Mouse (Mus musculus) left cerebral cortex, postnatal 4 days (tissue): Measurements from ENCODE around the gene Ruvbl2. TPM values are rescaled to one million over a fixed set of nuclear protein-coding genes. Genes with fewer than 3 reads are reported as not detected.
"Not testable (repeated sequence)": the region's sequence is repeated elsewhere in the genome, so short reads cannot be mapped to it uniquely, and the experiment has no call there.

Experiments used
- DNase-seq: peaks from one replicate; pipeline ENCODE4 v3.0.0-alpha.2; 2022
- intact Hi-C: fragments of 180-260 bp; cut with DNase I; formaldehyde crosslinking; loops from one replicate; pipeline ENCODE4 v1.15.1; 2025
- total RNA-seq, 2 experiments: library from RNA; stranded (reverse); gene quantifications; 2 replicates each; pipeline ENCODE4 v1.2.3; 2021

The Ruvbl2 gene
- total RNA-seq, 2 experiments from 2014 or later: 54.2 to 60.3 TPM

DNA sequence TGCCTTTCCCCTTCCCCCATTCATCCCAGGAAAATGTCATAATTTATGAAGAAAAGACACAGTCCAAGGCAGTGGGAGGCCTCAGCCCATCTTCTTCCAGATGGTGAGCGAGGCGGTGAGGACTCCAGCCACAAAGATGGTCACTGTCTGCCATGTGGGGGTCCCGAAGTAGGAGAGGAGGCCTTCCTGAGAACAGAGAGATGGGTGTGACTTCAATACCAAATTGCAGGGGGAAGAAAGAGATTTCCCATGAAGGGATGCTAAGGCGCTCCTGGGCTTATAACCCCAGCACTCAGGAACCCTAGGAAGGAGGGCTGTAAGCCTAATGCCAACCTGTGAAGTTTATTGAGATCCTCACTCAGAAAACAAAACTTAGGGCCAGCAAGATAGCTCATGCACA, 23.9 kb upstream of the Ruvbl2 start:
- intact Hi-C loops: no loop called here
- DNase-seq: no peak

DNA sequence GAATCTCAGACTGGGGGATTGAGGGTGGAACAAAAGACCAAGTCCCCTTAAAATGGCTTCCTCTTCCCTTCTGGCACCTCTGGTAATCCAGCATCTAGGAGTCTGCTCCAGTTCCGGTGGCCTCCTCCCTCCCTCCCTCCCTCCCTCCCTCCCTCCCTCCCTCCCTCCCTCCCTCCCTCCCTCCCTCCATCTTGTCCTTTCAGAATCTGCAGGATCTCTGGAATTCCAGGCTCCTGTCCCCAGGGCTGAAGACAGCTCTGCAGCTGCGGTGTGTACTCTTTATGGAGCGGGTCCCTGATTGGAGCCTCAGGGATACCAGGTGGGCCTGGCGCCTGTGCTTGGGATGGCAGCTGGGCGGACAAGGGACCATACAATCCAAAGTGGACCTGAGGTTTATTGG, 23.4 kb upstream of the Ruvbl2 start:
- DNase-seq: no peak
- intact Hi-C loops: no loop called here

DNA sequence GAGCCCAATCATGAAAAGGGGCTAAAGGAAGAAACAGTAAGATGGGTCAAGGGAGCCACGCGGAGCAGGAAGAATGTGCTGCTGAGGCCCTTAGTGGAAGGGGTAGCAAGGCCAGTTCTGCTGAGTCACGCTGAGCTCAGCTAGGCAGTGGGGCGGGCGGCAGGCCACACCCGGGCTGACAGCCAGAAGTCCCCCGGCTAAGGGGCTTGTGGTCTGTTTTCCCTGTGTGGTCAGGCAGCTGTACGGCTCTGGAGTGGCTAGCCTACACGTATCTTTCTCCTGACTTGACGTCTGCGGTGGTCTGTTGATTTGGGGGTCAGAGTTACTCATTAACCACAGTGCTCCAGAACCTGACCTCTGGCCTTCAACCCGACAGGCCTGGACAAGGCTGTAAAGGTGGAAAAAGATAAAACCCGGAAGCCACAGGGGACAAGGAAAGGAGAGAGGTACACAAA, 23.0 kb upstream of the Ruvbl2 start:
- intact Hi-C loops: no loop called here
- DNase-seq: peak; percentile 73

DNA sequence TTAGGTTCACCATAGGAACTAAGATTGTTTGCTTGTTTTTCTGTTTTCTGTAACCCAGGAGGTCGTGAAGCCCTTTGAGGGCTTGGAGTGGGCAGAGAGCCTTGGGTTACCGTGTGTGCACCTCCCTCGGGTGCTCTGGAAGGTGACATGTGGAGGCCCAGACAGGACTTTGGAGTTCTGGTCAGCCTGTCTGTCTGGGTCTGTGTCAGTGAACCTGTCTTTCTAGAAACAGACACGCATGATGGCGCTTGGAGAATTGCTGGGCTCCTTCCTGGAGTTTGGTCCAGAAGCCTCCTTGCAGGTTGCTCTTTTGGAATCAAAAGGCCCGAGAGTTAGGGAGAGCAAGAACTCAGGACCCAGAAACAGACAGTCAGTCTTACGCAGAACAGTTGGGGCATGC, 22.5 kb upstream of the Ruvbl2 start:
- intact Hi-C loops: no loop called here
- no peak for DNase-seq

DNA sequence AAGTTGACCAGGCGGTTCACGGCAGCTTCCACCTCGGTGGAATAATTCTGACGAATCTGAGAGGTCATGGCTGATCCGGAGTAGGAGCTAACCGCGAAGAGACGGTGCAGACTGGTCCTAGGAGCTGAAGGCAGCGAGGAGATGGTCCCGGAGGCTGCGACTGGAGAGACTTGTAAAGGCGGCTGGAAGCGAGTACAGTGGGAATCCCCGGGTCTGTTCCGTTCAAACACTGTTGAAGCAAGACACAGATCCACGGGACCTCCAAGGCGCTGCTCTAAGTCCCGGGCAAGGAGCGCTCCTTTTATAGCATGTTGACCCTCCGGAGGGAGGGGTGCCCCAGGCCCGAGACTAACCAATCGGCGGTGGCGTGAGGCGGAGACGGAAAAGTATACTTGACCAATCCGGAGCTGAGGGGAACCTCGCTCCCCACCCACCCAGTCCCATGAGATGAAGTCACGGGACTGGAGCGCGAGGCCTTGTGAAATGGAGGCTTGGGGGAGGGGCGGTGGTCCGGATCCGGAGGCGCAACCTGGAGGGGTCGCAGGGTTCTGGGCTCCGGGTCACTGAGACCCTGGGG, 21.8 kb upstream of the Ruvbl2 start, which contains the start of gene Ftl1:
TSS of gene Ftl1 (minus strand) at position 321 of the 577 bp plus-strand sequence.
- intact Hi-C loops: not testable (repeated sequence)
- DNase-seq: peak; percentile 99

DNA sequence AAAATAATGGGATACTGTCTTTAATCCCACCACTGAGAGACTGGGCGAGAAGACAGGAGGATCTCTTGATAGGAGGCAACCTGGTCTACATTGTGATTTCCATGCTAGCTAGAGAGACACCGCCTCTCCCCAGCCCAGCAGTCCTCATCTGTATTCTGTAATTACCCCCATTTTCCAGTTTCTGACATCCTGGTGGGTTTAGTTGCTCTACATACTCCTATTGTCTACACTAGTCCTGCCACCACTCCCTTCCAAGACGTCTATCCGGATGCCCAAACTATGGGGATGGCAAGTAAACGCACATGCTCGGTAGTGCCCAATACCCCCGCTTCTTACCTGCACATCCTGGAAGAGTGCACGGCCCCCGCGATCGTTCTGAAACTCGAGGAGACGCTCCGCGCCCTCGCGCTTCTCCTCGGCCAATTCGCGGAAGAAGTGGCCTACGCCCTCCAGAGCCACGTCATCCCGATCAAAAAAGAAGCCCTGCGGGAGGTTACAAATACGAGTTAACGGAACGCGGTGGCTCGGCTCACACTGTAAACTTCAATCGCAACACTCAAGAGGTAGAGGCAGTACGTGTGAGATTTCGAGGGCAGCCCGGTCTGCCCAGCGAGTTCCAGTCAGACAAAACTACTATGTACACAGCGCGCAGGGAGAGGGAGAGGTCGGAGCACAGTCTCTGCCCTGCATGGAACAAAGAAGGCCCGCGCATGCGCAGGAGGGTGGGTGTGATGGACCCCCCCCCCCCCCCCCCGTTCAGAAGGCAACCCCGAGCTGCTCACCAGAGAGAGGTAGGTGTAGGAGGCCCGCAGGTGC, 21.1 kb upstream of the Ruvbl2 start:
- intact Hi-C loops: no loop called here
- peak; percentile 93 for DNase-seq

DNA sequence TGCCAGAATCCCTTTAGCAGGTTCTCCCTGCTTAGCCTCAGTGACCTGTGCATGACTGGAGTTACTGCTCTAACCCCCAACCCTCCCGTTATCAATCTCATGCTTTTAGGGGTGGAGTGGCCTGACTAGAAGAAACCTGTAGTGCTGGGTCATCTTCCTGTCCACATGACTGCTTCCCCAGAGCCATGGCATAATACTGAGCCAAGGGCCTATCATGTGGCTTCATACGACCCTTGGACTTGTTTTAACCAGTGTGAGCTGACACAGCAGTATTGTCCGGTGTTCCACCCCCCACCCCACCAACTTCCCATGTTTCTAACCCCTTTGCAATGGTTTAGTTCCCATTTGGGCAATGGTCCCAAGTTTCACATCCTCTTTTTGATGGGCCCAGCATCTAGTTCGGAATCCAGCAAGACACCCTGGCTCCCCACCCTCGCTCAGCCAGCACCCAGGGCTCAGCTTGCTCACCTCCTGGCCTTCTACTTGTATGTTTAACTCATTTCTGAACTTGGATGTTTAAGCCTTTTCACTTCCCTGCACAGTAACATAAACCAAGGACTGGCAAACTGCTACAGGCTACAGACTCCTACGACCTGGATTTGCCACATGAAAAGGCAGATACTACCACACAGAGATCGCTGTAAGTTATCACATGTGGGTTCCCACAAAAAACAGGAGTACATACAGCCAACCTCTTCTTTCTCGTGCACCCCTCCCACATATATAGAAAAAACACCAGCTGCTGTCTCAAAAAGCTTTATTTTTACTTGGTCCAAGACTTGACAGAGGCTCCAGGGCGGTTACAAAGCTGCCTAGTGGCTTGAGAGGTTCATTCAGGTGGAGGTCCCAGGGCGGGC, 19.5 kb upstream of the Ruvbl2 start:
- intact Hi-C loops: no loop called here
- no peak for DNase-seq

DNA sequence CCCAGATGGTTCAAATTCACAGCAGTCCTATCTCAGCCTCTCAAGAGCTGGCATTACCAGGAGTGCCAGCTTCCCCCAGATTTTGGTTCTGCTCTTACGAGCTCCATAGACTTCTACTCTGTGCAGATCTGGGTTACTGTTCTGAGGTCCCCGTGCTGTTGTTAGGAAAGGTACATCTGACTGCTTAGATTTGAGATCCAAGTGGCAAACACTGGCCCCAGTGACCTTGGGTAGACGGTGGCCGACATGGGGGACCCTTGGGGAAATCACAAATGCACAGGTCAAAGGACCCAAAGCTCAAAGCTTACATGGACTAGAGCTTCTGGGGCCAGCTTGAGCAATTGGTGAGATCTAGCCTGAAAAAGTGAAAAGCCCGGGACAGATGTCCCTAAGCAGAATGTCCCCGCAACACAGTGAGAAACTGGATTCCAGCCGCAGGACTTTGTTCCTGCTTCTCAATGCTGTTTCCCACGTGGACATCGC, 18.9 kb upstream of the Ruvbl2 start:
- intact Hi-C loops: no loop called here
- DNase-seq: no peak

DNA sequence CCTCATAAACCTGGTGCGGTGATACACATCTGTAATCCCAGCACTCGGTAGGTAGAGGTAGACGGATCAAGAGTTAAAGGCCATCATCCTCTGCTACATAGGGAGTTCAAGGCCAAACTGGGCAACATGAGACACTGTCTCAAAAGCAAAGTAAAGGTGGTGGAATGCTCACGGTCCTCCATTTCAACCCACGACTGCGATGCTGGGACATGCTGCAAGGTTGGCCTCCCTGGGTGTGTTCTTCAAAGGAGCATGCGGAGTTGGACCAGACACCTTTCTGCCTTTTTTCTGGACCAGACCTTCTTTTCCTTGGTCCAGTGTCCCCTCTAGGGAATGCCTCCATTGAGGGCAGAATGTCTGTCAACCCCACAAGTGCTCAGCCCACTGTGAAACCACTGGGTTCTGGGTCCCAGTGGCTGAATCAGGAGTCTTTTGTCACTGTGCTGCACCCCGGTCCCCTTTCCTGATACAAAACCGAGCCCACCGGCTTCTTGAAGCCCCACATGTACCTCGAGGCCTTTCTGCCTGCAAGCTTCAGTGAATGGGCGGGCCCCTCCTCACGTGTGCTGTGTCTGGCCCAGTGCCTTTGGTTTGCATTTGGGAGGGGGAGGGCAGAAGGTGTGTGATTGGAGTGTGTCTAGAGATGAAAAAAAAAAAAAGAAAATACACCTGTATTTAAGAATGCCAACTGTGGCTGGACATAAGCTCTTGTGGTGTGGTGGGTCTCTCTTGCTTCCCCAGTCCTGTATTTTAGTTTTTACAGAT, 18.2 kb upstream of the Ruvbl2 start:
- intact Hi-C loops: no loop called here
- no peak for DNase-seq

DNA sequence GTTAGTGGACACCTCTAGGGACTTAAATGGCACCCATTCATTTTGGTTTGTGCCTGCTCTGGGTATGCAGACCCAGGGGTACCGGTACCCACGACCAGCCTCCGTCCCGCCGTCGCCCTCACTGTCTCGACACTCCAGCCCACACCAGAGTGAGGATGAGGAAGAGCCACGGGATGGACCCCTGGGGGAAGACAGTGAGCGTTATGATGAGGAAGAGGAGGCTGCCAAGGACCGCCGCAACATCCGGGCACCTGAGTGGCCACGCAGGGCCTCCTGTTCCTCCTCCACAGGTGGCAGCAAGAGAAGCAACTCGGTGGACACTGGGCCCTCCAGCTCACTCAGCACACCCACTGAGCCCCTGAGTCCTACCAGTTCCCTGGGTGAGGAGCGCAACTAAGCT, 17.1 kb upstream of the Ruvbl2 start:
- no peak for DNase-seq

DNA sequence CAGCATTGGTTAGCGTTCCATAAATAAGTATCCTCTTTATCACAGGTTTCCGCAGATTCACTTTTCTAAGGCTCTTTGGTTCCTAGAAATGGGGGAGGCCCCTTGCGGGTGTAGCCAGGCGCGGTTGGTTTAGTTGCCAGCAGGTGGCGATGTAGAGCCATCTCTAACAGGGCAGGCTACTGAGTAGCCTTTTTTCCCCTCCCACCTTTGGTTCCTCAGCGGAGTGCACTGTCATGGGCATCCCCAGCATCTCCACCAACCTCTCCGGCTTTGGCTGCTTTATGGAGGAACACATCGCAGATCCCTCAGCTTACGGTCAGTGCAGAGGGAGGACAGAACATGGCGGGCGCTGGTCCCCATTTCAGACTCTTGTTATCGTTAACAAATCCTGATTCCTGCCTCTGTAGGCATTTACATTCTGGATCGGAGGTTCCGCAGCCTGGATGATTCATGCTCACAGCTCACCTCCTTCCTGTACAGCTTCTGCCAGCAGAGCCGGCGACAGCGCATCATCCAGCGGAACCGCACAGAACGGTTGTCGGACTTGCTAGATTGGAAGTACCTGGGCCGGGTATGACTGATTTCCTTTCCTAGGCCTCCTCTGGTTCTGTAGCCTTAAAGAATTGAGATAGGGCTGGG, 13.6 kb upstream of the Ruvbl2 start:
- DNase-seq: peak; percentile 87
- intact Hi-C loops: no loop called here

More for the DNA sequence above, 17.1 kb upstream of the Ruvbl2 start:
- intact Hi-C loops: no loop called here

DNA sequence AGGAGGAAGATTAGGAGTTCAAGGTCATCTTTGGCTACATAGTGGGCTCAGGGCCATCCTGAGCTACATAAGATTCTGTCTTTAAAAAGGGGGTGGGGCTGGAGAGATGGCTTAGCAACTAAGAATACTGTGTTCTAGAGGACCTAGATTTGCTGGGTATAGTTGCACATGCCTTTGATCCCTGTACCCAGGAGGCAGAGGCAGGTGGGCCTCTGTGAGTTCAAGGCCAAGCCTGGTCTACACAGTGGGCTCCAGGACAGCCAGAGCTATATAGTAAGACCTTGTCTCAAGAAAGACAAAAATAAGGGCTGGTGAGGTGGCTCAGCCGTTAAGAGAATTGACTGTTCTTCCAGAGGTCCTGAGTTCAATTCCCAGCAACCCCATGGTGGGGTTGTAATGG, 12.1 kb upstream of the Ruvbl2 start:
- intact Hi-C loops: no loop called here

DNA sequence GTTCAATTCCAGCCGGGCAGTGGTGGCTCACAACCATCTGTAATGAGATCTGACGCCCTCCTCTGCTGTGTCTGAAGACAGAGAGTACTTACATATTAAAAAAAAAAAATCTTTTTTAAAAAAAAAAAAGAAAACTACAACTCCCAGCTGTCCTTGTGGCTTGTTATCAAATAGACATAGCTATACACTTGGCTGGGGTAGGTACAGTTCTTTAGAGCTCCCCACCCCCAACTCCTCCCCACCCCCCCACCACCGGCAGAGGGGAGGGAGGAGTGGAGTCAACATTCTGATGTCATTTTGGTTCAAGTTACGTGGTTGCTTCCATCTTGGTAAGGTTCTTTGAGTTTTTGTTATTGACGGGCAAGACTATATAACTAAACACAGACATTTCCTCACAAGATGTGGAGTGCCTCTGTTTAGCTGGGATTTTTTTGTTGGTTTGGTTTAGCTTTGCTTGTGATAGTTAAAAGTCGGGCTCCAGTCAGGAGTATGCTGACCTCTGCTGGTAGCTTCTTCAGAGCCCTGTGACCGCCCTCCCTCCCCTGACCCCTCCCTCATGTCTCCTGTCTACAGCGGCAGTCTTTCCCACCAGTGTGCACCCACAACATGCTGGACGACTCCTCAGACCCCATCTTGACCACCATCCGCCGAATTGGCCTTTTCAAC, 9.6 kb upstream of the Ruvbl2 start:
- DNase-seq: peak; percentile 50
- intact Hi-C loops: no loop called here

More for the DNA sequence above, 12.1 kb upstream of the Ruvbl2 start:
- no peak for DNase-seq

DNA sequence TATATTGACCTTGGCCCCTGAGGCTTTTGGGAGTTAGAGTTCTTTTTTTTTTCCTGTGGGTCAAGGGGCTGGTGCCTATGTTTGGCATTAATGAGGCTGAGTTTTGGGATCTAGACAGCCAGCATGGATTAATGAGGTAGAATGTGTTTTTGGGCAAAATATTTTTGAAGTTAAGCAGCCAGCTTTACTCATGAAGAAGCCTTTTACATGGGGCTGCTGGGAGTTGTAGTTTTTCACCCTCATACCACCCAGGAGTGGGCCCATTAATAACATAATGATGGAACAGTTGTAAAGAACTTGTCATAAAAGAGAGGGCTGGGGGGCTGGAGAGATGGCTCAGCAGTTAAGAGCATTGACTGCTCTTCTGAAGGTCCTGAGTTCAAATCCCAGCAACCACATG, 8.7 kb upstream of the Ruvbl2 start:
- DNase-seq: no peak
- intact Hi-C loops: no loop called here

DNA sequence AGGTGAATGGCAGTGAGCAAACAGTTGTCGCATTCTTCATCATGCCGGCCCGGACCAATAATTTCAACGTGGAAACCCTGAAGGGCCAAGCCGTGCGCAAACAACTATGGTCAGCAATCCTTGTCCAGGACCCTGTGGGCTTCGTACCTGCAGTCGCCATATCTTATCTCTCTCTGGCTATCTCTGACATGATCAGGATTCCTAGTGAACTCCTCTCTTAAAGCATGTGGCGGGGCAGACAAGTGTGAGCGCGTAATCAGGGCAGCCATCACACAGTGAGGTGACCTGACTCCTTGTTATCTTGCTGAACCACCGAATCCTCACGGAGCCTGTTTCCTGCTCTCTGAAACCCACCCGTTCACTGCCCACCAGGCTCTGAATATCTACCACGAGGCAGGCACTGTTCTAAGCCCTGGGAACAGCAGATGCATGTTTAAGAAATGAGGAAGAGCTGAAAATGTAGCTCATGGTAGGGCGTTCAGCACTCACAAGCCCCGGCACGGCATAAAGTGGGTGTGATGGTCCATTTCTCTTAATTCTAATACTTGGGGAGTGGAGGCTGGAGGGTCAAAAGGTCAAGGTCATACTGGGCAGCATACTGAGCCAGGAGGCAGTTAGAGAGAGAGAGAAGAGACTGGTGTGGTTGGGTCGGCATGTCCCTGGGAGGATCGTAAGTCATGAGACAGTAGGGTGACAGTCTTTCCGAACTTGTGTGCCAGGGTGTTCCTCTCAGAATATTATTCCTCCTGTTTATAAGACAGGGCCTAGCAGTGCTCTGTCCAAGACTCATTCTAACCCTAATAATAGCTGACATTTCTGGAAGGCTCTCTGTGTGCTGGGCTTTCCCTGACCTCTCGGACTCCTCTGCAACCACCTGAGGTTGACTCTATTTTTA, 5.9 kb upstream of the Ruvbl2 start:
- DNase-seq: no peak
- intact Hi-C loops: no loop called here

DNA sequence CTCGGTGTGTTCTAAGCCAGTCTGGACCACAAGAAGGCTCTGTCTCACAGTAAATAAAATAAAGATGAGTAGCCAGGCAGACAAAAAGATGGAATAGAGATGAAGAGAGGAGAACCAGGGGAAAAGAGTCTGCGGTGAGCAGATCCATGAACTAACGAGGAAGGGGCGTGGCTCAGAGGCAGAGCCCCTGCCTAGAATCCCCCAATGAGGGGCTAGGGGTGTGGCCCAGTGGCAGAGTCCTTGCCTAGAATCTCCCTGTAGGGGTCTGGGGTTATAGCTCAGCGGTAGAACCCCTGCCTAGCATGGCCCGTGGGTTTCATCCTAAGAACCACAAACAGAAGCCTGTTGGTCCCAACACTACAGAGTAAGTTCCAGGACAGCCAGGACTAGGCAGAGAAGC, 850 bp downstream of the Ruvbl2 start:
- no peak for DNase-seq
- intact Hi-C loops: no loop called here

DNA sequence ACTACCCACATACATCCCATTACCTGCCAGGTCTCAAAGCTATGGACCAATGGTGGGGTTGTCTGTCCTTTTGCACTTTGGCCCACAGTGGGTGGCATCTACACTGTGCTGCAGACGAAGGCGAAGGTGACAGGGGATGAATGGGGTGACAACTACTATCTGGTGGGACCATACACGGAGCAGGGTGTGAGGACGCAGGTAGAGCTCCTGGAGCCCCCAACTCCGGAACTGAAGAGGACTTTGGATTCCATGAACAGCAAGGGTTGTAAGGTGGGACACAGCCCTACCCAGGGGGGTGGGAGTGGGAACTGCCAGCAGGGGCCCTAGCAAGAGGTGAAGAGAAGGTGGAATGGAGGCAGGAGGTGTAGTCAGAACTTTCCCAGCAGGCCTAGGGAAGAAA, 1.5 kb downstream of the Ruvbl2 start:
- intact Hi-C loops: no loop called here

DNA sequence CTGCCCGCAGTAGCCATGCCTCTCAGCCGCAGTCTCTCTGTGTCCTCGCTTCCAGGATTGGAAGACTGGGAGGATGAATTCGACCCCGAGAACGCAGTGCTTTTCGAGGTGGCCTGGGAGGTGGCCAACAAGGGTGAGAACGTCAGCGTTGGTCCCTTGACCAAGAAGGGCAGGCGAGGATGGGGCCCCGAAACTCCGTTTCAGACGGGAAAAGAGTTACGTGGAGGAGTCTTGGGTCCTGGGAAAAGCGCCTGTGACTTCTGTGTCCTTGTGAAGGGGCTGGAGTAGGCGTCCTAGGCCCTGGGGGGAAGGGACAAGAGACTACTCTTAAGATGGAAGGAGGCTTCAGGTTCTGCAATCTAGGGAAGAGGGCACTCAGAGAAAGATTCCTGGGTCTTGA, 2.9 kb downstream of the Ruvbl2 start:
- intact Hi-C loops: no loop called here
- no peak for DNase-seq

More for the DNA sequence above, 1.5 kb downstream of the Ruvbl2 start:
- no peak for DNase-seq
